In the genomic region with DNA sequence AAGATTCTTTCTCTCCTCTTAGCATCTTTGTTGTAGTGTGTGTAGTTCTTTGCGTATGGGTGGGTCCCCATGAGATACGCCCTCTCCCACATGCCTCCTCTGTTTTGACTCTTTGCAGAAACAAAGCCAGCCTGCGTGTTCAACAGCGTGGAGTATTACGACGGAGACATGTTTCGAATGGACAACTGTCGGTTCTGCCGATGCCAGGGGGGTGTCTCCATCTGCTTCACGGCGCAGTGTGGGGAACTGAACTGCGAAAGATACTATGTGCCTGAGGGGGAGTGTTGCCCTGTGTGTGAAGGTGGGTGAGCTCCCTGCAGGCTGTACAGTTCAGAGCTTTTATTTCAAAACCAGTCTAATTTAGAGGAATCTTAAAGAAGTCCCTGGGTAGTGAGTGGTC, we compare ENCODE assay signal across 24 mouse cellular contexts.
A peak's percentile ranks its signal among the peaks of the same experiment; 100 is the strongest.
DNase-seq lines count a peak whose midpoint lies in the region; ATAC-seq and TF ChIP-seq lines count a peak whose summit lies in the region.
"Had no signal": no experiment of that assay in that cellular context is flagged by ENCODE, and none has a peak within 500 bp of the region (broad histone marks: within the 10 kb centered on the region; RNA-seq: fewer than 3 reads in every experiment).

No protein-coding gene starts in this region.

- peak; percentile 70; the same call in 1 of the 2 replicates for ATAC-seq in forebrain, embryonic 13.5 days
- ATAC-seq in forebrain, embryonic 11.5 days (replicated peaks; ENCODE audit: low FRiP score): no peak
- ATAC-seq in kidney, postnatal 0 days (replicated peaks; ENCODE audit: low FRiP score, low read depth): 0 out of 2 replicates have a peak, but pooled peaks have one; percentile 17
- ATAC-seq in liver, embryonic 12.5 days: no peak
- ATAC-seq: activated CD4-positive, CD25-positive, alpha-beta regulatory T cell, adult 4 months; intestine, embryonic 15.5 days; liver, postnatal 0 days; midbrain, embryonic 13.5 days had no signal

- H3K27me3 ChIP-seq in forebrain, embryonic 13.5 days: no peaks in the 10 kb centered on the region
- no peaks in the 10 kb centered on the region for H3K27me3 ChIP-seq in forebrain, embryonic 11.5 days (ENCODE audit: control insufficient read depth, insufficient read depth, low read length)
- no peaks in the 10 kb centered on the region for H3K27me3 ChIP-seq in kidney, postnatal 0 days (ENCODE audit: insufficient read depth, low read length)
- H3K27me3 ChIP-seq in liver, embryonic 12.5 days (replicated peaks): no peaks in the 10 kb centered on the region
- H3K27me3 ChIP-seq: embryonic facial prominence, embryonic 12.5 days; intestine, embryonic 15.5 days; midbrain, embryonic 13.5 days; neural tube, embryonic 15.5 days had no signal

- no peak for DNase-seq in forebrain, embryonic 11.5 days (ENCODE audit: low spot score)
- DNase-seq in kidney, postnatal 0 days (ENCODE audit: low spot score): no peak
- DNase-seq in kidney, adult 11 months: no peak
- peak; percentile 38 for DNase-seq in brain, embryonic 14.5 days (ENCODE audit: low read depth)
- DNase-seq in layer of hippocampus, adult 9-11 months: peak; percentile 62
- DNase-seq in thymus, postnatal 4 days: no peak
- DNase-seq: adrenal gland, postnatal 25 days; cerebellum, adult 8-10 months; kidney, postnatal 4 days; liver; liver, postnatal 0 days; lung, postnatal 10 days had no signal

- H3K9me3 ChIP-seq in forebrain, embryonic 13.5 days (replicated peaks): no peaks in the 10 kb centered on the region
- no peaks in the 10 kb centered on the region for H3K9me3 ChIP-seq in forebrain, embryonic 11.5 days (ENCODE audit: control insufficient read depth, low read length)
- H3K9me3 ChIP-seq in kidney, postnatal 0 days (replicated peaks; ENCODE audit: low read length): no peaks in the 10 kb centered on the region
- no peaks in the 10 kb centered on the region for H3K9me3 ChIP-seq in liver, embryonic 12.5 days (replicated peaks)
- H3K9me3 ChIP-seq: embryonic facial prominence, embryonic 12.5 days; G1E; heart, embryonic 13.5 days; intestine, embryonic 15.5 days; midbrain, embryonic 13.5 days; neural tube, embryonic 15.5 days had no signal

- TF ChIP-seq POLR2A in brain, embryonic 14.5 days (IDR thresholded peaks at IDR 0.05; ENCODE audit: borderline replicate concordance, extremely low read depth, insufficient read depth, insufficient read length, poor library complexity, severe bottlenecking): no peak

- H3K9ac ChIP-seq in forebrain, embryonic 13.5 days: no peak overlapping the region
- no peak overlapping the region for H3K9ac ChIP-seq in forebrain, embryonic 11.5 days (ENCODE audit: low read length)
- no peak overlapping the region for H3K9ac ChIP-seq in kidney, postnatal 0 days (ENCODE audit: low read depth, low read length)
- H3K9ac ChIP-seq in liver, embryonic 12.5 days: no peak overlapping the region
- H3K9ac ChIP-seq: embryonic facial prominence, embryonic 12.5 days; heart, embryonic 13.5 days; hindbrain, embryonic 14.5 days; intestine, embryonic 15.5 days; liver, postnatal 0 days; midbrain, embryonic 13.5 days; neural tube, embryonic 15.5 days had no signal

- H3K4me1 ChIP-seq in forebrain, embryonic 13.5 days: no peaks in the 10 kb centered on the region
- H3K4me1 ChIP-seq in forebrain, embryonic 11.5 days (replicated peaks; ENCODE audit: control insufficient read depth, insufficient read depth, low read length): no peaks in the 10 kb centered on the region
- no peaks in the 10 kb centered on the region for H3K4me1 ChIP-seq in kidney, postnatal 0 days (replicated peaks; ENCODE audit: insufficient read depth, low read length)
- peaks cover 10% of the 10 kb centered on the region; the same call in 1 of the 2 replicates for H3K4me1 ChIP-seq in liver, embryonic 12.5 days
- H3K4me1 ChIP-seq: embryonic facial prominence, embryonic 12.5 days; intestine, embryonic 15.5 days; midbrain, embryonic 13.5 days had no signal

- no peak overlapping the region for H3K4me2 ChIP-seq in forebrain, embryonic 13.5 days
- no peak overlapping the region for H3K4me2 ChIP-seq in forebrain, embryonic 11.5 days (ENCODE audit: low read depth, low read length, severe bottlenecking)
- no peak overlapping the region for H3K4me2 ChIP-seq in kidney, postnatal 0 days (ENCODE audit: low read length)
- H3K4me2 ChIP-seq in liver, embryonic 12.5 days: no peak overlapping the region
- H3K4me2 ChIP-seq: embryonic facial prominence, embryonic 12.5 days; heart, embryonic 13.5 days; hindbrain, embryonic 14.5 days; intestine, embryonic 15.5 days; midbrain, embryonic 13.5 days; neural tube, embryonic 15.5 days had no signal

- H3K27ac ChIP-seq in forebrain, embryonic 13.5 days: no peak overlapping the region
- H3K27ac ChIP-seq in forebrain, embryonic 11.5 days (ENCODE audit: low read depth, low read length): no peak overlapping the region
- no peak overlapping the region for H3K27ac ChIP-seq in kidney, postnatal 0 days
- no peak overlapping the region for H3K27ac ChIP-seq in liver, embryonic 12.5 days
- H3K27ac ChIP-seq: embryonic facial prominence, embryonic 12.5 days; heart, embryonic 13.5 days; hindbrain, embryonic 14.5 days; intestine, embryonic 15.5 days; midbrain, embryonic 13.5 days; neural tube, embryonic 15.5 days had no signal

- no peaks in the 10 kb centered on the region for H3K36me3 ChIP-seq in forebrain, embryonic 13.5 days (ENCODE audit: poor library complexity, severe bottlenecking)
- H3K36me3 ChIP-seq in forebrain, embryonic 11.5 days (ENCODE audit: control insufficient read depth, insufficient read depth, low read length): no peaks in the 10 kb centered on the region; the same call in 1 of the 2 replicates
- 0 out of 2 replicates have a peak, but pooled peaks cover 2% of the 10 kb centered on the region for H3K36me3 ChIP-seq in kidney, postnatal 0 days (ENCODE audit: insufficient read depth, low read length)
- H3K36me3 ChIP-seq in liver, embryonic 12.5 days: peaks cover 7% of the 10 kb centered on the region

- H3K4me3 ChIP-seq in forebrain, embryonic 13.5 days: no peak overlapping the region
- H3K4me3 ChIP-seq in forebrain, embryonic 11.5 days (ENCODE audit: low read depth, low read length): no peak overlapping the region
- H3K4me3 ChIP-seq in kidney, postnatal 0 days (replicated peaks; ENCODE audit: low read depth, low read length): no peak overlapping the region
- H3K4me3 ChIP-seq in liver, embryonic 12.5 days: no peak overlapping the region
- H3K4me3 ChIP-seq: embryonic facial prominence, embryonic 12.5 days; erythroblast, embryonic 14.5 days; heart, embryonic 13.5 days; intestine, embryonic 15.5 days; midbrain, embryonic 13.5 days; myocyte; neural tube, embryonic 15.5 days had no signal

- TF ChIP-seq CTCF in kidney, postnatal 0 days (IDR thresholded peaks at IDR 0.05; ENCODE audit: low read depth): no peak
- no peak for TF ChIP-seq CTCF in brain, embryonic 14.5 days (IDR thresholded peaks at IDR 0.05; ENCODE audit: borderline replicate concordance, extremely low read depth, insufficient read depth, insufficient read length)

- 78% methylated on average over 12 of the region's 12 CpGs for WGBS in forebrain, embryonic 13.5 days
- 91% methylated on average over 12 of the region's 12 CpGs for WGBS in forebrain, embryonic 11.5 days
- WGBS in kidney, postnatal 0 days: 73% methylated on average over 12 of the region's 12 CpGs
- WGBS in liver, embryonic 12.5 days (ENCODE audit: insufficient replicate concordance): 87% methylated on average over 12 of the region's 12 CpGs

Comparison
In these comparisons a context has a peak if more than half of its experiments do, and no peak if none do; other contexts are left out.
1. ATAC-seq: peak in forebrain, embryonic 13.5 days (single experiment) and kidney, postnatal 0 days (single experiment); none in forebrain, embryonic 11.5 days (single experiment) and liver, embryonic 12.5 days (single experiment).
2. DNase-seq: peak in brain, embryonic 14.5 days (single experiment) and layer of hippocampus, adult 9-11 months (single experiment); none in forebrain, embryonic 11.5 days (single experiment), kidney, postnatal 0 days (single experiment), kidney, adult 11 months (single experiment) and thymus, postnatal 4 days (single experiment).